Mouse (Mus musculus): ENCODE results near the gene Elk3.

DNA sequence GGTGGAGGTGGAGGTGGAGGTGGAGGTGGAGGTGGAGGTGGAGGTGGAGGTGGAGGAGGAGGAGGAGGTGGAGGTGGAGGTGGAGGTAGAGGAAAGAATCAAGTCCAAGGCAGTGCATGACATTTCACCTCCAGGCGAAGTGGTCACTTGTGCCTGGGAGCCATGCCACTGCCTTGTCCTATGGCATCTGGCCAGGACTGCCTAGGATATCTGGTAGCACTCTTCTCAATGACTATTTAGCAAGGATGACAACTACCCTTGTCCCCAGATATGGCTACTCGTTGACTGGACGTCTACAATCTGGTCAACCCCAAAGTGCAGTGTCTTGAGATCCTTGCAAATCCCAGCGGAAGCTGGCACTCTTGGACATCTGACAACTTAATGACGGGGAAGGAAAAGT, 27.6 kb upstream of the Elk3 start:
- no peak for TF ChIP-seq POLR2A (IDR thresholded peaks at IDR 0.05; ENCODE audit: borderline replicate concordance, control insufficient read depth, low read depth, low read length)
- no peak for TF ChIP-seq CTCF (IDR thresholded peaks at IDR 0.05; ENCODE audit: control insufficient read depth, insufficient read depth, low read length)
